Mouse (Mus musculus) embryonic stem cell, embryonic (primary cell): ENCODE results near the gene Il20rb.

Experiments
- CTCF ChIA-PET, 4 experiments: fragments of 300-600 bp in 2 of 4; fragments of 350-600 bp in 2 of 4; sonication (Branson Sonifier 250); formaldehyde crosslinking; loops; one replicate each; lab custom pipeline; 2022; ENCODE audit warnings: inconsistent platforms in 2 of 4; lab: Charles Lee
- POLR2A ChIA-PET, 4 experiments: fragments of 300-600 bp in 2 of 4; fragments of 350-600 bp in 2 of 4; sonication (Branson Sonifier 250); formaldehyde crosslinking; loops; one replicate each; lab custom pipeline; 2022; ENCODE audit warnings: antibody characterized with exemption in 4 of 4, inconsistent platforms in 1 of 4; lab: Charles Lee

The Il20rb gene

DNA sequence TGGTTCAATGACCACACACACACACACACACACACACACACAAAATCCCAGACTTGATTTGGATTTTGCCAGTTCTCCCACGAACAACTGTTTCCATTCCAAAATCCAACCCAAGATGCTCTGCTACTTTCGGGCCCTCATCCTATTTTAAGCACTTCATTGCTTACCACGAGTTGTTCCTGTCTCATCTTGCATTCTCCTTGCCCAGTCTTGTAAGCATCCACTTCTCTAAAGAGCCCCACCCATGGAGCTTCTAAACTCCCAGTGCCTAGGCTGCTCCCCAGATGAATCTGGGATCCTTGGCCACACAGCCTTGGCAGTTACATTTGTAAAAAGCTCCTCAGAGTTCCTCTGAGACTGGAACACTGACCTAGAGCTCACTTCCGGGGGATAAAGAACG lies 3.3 kb downstream of the Il20rb start:
- CTCF ChIA-PET = interaction anchor here in 1 of 4 experiments (0.9 kb wide), 1 partner anchor 434 kb away, joined by 3 read pairs; no protein-coding TSS in a partner anchor
- POLR2A ChIA-PET = no interaction called here

DNA sequence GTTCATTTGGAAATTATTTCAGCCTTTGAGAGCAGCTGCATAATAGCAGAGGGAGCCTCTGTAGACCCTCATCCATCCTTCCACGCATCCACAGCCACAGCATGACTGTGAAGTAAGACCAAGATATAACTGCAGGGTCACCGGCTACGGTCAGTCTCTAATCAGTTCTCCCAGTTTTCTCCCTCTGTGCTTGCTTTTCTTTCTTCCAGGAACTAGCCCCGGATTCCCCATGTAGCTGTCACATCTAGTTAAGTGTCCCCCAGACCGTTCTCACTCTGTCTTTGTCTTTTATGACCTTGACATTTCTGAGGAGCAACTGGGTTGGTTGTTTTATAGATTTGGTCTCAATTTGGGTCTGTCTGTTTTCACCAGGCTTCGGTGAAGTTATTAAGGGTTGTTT lies 5.0 kb downstream of the Il20rb start:
- ChIA-PET POLR2A (no interaction called here), CTCF (no interaction called here)

DNA sequence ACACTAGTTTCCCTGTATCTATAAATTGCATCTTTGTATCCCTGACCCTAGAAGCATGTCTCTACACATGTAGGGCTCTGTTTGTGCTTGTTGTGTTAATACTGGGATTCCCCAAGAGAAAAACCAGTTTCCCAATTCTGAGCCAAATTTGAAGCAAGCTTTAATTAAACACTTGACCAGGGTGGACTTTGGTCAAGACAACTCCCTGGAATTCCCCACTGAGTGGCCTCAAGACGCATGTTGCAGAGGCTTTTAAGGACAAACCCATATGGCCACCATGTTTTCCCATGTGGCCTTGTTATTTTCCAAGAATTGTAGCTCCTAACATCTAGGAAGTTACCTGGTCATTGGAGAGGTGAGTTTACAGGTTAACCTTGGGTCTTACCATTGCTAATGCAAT lies 12.5 kb downstream of the Il20rb start:
- ChIA-PET POLR2A (interaction anchor here in 1 of 4 experiments (1.2 kb wide), 1 partner anchor 449 kb away, joined by 5 read pairs; no protein-coding TSS in a partner anchor), CTCF (no interaction called here)

DNA sequence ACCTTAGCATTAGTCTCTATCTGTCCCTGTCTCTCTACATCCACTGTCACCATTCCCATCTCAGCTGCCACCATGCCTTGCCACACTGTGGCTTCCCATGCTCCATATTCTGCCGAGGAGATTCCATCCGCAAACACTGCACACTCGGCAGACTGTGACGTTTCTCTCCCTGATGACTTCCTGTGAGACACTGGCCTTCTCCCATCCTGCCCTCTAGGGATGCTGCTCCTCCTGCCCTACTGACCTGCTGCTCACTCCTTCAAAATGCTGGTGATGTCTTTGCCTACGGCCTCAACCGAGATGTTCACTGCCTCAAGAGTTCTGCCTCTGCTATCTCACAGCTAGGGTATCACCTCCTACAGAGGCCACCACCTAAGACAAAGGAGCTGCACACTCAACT lies 13.2 kb downstream of the Il20rb start:
- ChIA-PET POLR2A (interaction anchor here in 1 of 4 experiments (1.2 kb wide), 1 partner anchor 450 kb away, joined by 5 read pairs; no protein-coding TSS in a partner anchor), CTCF (interaction anchor here in 1 of 4 experiments (0.7 kb wide), 1 partner anchor 139 kb away, joined by 3 read pairs; no protein-coding TSS in a partner anchor)

GRCm38 (mm10) chr9:100472931-100473330 lies 13.7 kb downstream of the Il20rb start:
- POLR2A ChIA-PET = interaction anchor here in 1 of 4 experiments (1.2 kb wide), 1 partner anchor 450 kb away, joined by 5 read pairs; no protein-coding TSS in a partner anchor
- CTCF ChIA-PET = no interaction called here

DNA sequence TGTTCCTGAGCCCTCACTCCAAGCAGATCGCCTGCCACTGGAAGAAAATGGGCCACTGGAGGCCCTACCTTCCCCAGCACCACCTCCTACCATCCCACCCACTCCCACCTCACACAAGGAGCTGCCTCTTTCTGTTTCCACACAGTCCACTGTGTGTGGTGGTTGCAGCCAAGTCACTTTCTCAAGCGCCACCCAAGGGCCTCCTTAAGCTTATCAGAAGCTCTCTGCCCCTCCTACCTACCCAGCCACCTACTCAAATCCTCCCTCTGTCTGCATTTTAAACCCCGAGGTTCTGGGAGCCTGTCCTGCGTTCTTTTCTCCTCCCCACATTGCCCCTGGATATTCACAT lies 15.0 kb downstream of the Il20rb start:
- ChIA-PET CTCF (interaction anchor here in 3 of 4 experiments (0.5 to 1.5 kb wide), 4 partner anchors 11 to 446 kb away, joined by 3 to 4 read pairs (median 3); no protein-coding TSS in a partner anchor), POLR2A (no interaction called here)

DNA sequence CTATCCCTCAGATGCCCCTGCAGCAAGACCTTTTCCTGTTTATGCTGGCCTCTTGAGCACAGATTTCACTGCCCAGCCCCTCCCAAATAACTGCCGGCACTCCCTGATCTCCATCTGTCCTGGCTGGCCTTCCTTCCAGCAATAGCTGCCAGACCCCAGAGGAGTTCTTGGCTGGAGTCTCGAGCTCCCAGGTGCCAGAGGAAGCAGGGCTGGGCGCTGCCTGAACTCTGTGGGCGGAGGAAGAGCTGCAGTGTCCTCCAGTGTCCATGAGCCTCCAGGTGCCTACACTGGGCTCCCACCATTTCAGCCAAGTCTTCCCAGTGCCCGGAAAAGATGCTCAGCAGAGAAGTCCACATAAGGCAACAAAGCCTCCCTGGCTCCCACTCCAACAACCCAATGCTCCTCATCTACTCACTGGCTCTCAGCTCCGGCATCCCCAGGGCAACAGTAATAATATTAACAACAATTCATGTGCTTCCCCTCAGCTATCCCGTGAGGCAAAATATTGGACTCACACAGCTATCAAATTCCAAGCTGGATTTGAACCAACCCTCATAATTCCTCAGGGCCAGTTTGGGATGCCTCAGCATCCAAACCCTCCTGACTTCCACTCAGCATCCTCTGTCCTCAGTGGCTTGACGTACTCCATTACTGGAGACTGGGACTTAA lies 15.5 kb downstream of the Il20rb start:
- POLR2A ChIA-PET = no interaction called here
- CTCF ChIA-PET = interaction anchor here in 3 of 4 experiments (0.5 to 1.5 kb wide), 5 partner anchors 11 to 1025 kb away, joined by 3 to 4 read pairs (median 3); no protein-coding TSS in a partner anchor

DNA sequence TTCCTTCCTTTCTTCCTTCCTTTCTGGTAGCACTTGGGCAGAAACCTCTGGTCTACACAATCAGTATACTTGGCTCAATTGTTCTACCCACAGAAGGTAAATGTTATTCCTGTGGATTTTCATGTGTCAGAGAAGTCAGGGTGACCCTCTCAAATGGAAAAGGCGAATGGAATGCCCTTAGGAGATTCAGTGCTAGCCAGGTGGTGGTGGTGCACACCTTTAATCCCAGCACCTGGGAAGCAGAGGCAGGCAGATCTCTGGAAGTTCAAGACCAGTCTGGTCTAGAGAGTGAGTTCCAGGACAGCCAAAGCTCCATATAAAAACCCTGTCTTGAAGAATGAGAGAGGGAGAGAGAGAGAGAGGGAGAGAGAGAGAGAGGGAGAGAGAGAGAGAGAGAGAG lies 16.4 kb downstream of the Il20rb start:
- ChIA-PET POLR2A (no interaction called here), CTCF (no interaction called here)

- ChIA-PET CTCF (interaction anchor here in 2 of 4 experiments (0.6 to 0.7 kb wide), 2 partner anchors 101 to 1901 kb away, joined by 3 read pairs; no protein-coding TSS in a partner anchor), POLR2A (no interaction called here)
Measured at GRCm38 (mm10) chr9:100469681-100470080, 16.9 kb downstream of the Il20rb start.

- POLR2A ChIA-PET = interaction anchor here in 2 of 4 experiments (0.6 to 0.7 kb wide), 2 partner anchors 449 to 594 kb away, joined by 3 read pairs; no protein-coding TSS in a partner anchor
- CTCF ChIA-PET = interaction anchor here in 2 of 4 experiments (1.1 to 1.2 kb wide), 2 partner anchors 22 to 175 kb away, joined by 3 to 4 read pairs; no protein-coding TSS in a partner anchor
Measured at GRCm38 (mm10) chr9:100468151-100468550, 18.4 kb downstream of the Il20rb start.

DNA sequence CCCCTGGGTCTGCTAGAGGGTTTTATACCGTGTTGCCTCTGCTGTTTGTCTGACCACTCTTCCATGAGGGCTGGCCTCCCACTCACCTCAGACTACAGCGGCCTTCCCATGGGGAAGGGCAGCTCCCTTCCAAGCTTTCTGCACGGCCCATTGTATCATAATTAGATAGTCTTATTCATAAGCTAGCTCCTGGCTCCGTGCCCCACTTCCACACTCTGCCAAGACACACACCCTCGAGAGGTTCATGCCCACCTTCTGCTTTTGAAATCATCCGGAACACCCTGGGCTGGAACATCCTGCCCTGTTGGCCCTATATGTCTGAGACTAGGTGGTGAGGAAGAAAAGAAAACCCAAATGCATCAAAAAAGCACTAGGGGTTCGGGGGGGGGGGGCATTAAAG lies 18.9 kb downstream of the Il20rb start:
- POLR2A ChIA-PET = interaction anchor here in 2 of 4 experiments (0.6 to 0.7 kb wide), 2 partner anchors 450 to 594 kb away, joined by 3 read pairs; no protein-coding TSS in a partner anchor
- CTCF ChIA-PET = interaction anchor here in 1 of 4 experiments (1.1 kb wide), 2 partner anchors 21 to 175 kb away, joined by 3 read pairs; no protein-coding TSS in a partner anchor

DNA sequence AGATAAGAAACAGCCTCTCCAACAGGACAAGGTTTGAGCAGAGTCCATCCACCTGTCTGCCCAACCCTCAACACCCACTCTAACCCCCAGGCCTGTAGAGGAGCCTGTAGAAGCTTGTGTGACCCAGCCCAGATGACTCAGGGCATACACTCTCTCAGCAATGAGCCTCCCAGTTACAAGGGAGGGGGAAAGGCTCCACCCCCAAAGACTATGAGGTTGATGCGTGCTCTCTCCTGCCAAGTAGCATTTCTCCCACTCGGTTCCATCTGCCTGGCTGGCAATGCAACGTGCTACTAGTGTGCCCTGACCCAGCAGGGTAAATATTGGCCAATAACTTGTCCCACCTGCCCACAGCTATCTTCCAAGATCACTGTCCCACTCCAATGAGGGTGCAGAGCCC lies 19.8 kb downstream of the Il20rb start:
- ChIA-PET POLR2A (no interaction called here), CTCF (interaction anchor here in 2 of 4 experiments (0.5 to 1.1 kb wide), 3 partner anchors 21 to 431 kb away, joined by 3 to 15 read pairs (median 3); no protein-coding TSS in a partner anchor)

- ChIA-PET POLR2A (no interaction called here), CTCF (no interaction called here)
Measured at GRCm38 (mm10) chr9:100465988-100466387, 20.6 kb downstream of the Il20rb start.

DNA sequence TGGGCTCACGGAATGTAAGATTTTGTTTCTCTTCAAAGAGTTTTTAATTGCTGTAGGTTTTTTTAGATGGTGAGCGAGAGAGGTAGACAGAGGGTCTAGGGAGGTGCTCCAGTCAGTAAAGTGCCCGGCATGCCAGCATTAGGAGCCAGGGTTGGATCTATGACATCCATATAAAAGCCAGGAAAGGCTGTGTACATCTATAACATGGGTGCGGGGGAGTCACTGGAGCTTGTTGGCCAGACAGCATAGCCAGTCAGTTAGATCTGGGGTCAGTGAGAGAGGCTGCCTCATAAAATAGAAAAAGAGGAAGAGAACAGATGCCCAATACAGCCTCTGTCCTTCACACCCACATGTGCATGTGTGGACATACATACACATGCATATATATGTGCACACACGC lies 21.2 kb downstream of the Il20rb start:
- CTCF ChIA-PET = no interaction called here
- POLR2A ChIA-PET = no interaction called here

- CTCF ChIA-PET = interaction anchor here in 2 of 4 experiments (0.7 to 1.1 kb wide), 2 partner anchors 10 to 64 kb away, joined by 3 read pairs; no protein-coding TSS in a partner anchor
- POLR2A ChIA-PET = no interaction called here
Measured at GRCm38 (mm10) chr9:100463771-100464170, 22.8 kb downstream of the Il20rb start.

DNA sequence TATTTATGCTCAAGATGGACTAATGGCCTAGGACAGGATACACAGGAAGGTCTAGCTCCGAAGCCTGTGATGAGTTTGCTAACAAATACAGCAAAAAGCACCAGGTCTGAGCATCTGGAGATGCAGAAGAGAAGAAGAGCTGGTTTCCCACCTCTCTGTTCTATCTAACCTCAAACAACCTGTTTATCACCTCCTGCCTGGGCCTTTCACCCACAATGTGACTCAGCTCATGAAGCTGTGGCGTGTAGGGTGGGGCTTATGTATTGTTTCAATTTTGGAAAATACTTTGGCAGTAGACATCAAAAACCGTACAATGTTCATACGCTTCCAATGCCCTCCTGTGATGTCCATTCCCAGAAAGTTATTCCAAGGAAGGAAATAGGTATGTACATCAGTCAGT lies 24.5 kb downstream of the Il20rb start:
- ChIA-PET CTCF (no interaction called here), POLR2A (no interaction called here)

GRCm38 (mm10) chr9:100461671-100462070 lies 24.9 kb downstream of the Il20rb start:
- ChIA-PET CTCF (no interaction called here), POLR2A (interaction anchor here in 1 of 4 experiments (0.7 kb wide), 1 partner anchor 550 kb away, joined by 3 read pairs; no protein-coding TSS in a partner anchor)

GRCm38 (mm10) chr9:100460203-100460602 lies 26.4 kb downstream of the Il20rb start:
- CTCF ChIA-PET = interaction anchor here in 3 of 4 experiments (0.5 to 2.0 kb wide), 3 partner anchors 11 to 176 kb away, joined by 3 to 7 read pairs (median 3); no protein-coding TSS in a partner anchor
- POLR2A ChIA-PET = no interaction called here

- ChIA-PET POLR2A (interaction anchor here in 1 of 4 experiments (0.6 kb wide), 1 partner anchor 584 kb away, joined by 3 read pairs; no protein-coding TSS in a partner anchor), CTCF (interaction anchor here in 1 of 4 experiments (1.2 kb wide), 1 partner anchor 12 kb away, joined by 3 read pairs; no protein-coding TSS in a partner anchor)
Measured at GRCm38 (mm10) chr9:100457971-100458681, 28.5 kb downstream of the Il20rb start.
